Mouse (Mus musculus) urinary bladder, adult 18-20 months (tissue): ENCODE results near the gene Olfr975.
"Not testable (repeated sequence)": the region's sequence is repeated elsewhere in the genome, so short reads cannot be mapped to it uniquely, and the experiment has no call there.

ENCODE experiments used
- DNase-seq, 2 experiments: peaks; one replicate each; pipeline ENCODE4 v3.0.0; 2022; ENCODE audit warnings: low spot score in 2 of 2, mixed read lengths in 2 of 2

Gene Olfr975

DNA sequence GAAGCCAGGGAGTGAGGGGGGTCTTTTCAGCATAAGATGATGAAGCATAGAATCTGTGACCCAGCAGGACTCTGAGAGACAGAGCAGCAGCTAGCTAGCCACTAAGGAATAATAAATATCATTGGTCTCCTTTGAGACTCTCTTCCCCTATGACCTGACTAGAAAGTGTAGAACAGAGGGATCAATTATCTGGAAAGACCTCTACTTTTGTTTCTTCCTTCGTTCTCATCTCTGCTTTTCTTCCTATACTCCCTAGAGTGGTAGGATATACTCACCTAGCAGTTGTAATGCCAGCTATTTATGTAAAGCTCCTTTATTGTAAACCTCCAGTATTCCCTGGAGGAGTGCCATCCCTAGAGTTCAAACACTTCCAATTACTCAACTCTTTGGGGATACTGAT, at the start of gene Olfr975:
Gene Olfr975 (minus strand): TSS at position 101 of the 400 bp plus-strand sequence.
- no peak for DNase-seq

DNA sequence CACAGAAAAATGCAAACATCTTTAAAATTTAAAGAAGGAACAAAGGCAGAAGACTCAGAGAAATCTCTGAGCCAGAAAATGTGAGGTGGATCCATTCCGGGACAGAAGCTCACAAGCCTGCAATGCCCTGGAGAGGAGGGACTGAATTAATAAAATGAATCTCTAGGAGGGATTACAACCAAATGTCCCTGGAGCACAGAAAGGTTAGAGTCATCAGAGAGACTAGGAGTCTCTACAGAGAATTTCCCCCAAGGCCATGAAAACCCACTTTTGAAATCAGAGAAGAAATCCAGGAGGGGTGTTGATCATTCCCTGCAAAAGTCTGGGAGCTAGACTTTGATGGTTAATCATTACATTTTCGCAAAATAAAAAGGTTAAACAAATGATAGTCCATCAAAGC, 40.0 kb upstream of the Olfr975 start, which contains the start of gene Olfr978:
Gene Olfr978 (plus strand): TSS at position 301 of the 400 bp plus-strand sequence.
- DNase-seq: no peak

DNA sequence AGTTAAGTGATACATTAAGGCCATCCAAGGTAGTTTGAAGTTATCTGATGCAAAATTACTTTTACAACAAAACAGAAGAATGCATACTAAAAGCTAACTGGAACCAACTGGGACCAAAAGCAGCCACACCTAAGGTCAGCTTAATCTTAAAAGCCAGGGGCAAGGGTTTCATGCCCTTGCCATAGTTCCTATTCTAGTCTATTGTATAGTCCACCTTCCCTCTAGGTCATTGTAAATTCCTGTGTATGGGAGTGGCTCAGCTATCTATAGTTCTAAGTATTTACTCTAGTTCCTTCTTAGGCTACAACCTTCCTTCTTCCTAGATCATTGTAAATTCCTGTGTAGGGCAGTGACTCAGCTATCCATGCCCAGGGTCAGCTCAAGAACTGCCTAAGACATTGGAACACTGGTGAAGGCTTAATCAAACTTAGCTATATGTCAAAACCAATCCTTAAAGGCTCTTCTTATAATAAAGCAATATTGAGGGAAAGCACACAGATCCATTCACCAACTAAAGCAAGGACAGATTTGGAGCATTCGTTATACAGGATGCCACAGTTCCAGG, 24.8 kb upstream of the Olfr975 start:
- DNase-seq: not testable (repeated sequence)

DNA sequence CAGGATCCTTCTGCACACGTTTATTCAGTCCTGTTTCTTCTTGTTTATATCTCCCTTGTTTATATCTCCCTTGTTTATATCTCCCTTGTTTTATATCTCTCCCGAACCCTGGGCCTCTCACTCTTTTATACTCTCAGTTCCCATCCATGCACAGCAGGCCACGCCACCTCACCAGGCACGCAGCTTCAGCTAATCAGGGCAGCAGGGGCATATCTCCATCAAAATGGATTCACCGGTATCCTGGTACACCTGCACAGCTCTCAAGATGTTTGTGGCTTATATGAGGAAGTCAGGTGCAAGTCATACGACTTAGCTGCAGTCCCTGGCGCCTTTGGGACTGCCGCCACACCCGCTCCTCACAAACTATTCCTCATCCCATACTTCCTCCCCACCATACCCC, 9.2 kb upstream of the Olfr975 start, which contains the start of gene Olfr976:
Gene Olfr976 (minus strand): TSS at position 101 of the 400 bp plus-strand sequence.
- DNase-seq: not testable (repeated sequence)

DNA sequence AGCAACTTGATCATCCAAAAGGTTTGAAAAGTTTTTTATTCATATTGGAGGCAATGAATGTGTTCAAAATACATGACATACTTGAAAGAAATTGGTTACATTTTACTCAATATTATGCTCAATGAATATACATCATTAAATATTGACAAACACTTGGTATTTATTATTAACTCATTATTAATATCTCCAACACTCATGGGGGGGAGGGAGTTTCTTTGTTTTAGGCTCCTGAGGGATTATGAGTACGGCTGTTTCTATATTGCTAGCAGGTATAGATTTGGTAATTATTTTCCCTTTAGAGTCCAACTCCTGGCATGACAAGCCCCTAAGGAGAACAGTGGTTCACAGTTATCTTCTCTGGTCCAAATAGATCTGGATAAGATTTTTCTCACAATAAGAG, 14.6 kb downstream of the Olfr975 start, which contains the start of gene Olfr974:
Gene Olfr974 (plus strand): TSS at position 301 of the 400 bp plus-strand sequence.
- DNase-seq: no peak

DNA sequence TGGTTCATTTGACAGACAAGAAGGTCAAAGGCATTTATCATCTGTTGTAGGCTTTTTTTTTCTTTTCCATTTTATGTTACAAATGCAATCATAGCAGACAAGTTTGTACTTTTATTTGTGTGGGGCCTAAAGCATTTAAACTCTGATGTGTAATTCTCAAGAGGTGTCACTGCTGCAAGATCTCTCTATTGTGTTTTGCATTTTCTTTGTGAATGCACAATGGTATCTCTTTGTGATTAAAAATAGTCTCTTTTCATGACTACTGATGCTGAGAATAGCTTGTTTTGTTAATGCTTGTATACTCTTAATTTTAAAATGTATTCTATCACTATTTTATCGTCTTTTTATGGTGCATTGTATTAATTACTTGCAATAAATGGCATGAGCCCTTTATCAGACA, 23.0 kb downstream of the Olfr975 start:
- not testable (repeated sequence) for DNase-seq

DNA sequence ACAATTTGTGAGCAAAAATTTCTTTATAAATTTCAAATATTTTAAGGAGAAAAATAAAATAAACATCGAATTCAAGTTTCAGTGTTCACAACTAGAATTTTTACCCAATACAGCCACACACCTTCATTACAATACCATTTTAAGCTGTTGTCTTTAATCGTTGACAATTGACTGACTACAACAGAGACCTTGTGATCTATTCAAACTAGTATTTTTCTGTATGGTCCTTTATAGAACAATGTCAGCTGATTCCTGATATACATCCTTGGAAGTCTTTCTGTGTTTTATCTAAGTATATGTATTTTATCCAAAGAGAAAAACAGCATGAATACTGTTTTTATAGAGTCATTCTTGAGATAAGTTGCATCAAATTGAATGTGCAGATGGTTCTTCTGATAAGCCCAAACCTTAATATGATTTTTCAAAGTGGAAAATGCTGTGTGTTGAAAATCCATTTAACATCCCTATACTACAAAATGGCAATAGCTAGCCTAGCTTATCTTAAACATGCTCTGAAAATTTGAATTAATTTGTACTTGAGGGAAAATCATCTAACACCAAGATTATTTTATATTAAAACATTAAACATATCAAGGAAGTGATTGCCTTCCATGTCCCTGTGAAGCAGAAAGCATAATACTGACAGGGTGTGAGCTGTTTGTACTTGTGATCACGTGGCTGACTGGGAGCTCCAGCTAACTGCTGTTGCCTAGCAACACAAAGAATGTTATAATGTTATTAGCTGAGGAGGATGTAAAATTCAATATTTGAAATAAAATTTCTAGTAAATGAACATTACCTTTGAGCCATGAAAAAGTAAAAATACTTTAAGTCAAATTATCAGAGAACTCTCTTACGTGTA, 23.6 kb downstream of the Olfr975 start:
- not testable (repeated sequence) for DNase-seq

DNA sequence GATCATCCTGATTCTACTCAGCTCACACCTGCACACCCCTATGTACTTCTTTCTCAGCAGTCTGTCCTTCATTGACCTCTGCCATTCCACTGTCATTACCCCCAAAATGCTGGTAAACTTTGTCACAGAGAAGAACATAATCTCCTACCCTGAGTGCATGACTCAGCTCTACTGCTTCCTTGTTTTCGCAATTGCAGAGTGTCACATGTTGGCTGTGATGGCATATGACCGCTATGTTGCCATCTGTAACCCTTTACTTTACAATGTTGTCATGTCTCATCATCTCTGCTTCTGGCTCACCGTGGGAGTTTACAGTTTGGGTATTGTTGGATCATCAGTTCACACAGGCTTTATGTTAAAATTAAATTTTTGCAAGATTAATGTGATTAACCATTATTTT, 41.9 kb downstream of the Olfr975 start:
- DNase-seq: no peak

DNA sequence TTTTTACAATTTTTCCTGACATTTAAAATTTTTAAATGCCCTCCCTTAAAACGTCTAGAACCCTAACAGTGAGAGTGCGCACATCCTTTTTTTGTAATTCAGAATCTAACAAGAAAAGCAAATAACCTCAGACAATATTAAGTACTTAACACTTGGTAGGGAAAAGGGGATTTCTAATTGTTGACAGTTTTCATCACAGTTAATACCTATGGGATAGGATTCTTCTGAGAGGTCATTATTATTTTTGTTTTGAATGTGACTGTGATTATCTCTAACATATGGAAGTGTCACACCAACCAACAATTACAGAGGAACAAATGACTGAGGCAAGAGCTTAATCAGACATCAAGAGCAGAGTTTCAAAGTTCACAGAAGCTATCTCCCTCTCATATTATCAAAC, 44.8 kb downstream of the Olfr975 start, which contains the start of gene Olfr229:
Gene Olfr229 (plus strand): TSS at position 301 of the 400 bp plus-strand sequence.
- no peak for DNase-seq

DNA sequence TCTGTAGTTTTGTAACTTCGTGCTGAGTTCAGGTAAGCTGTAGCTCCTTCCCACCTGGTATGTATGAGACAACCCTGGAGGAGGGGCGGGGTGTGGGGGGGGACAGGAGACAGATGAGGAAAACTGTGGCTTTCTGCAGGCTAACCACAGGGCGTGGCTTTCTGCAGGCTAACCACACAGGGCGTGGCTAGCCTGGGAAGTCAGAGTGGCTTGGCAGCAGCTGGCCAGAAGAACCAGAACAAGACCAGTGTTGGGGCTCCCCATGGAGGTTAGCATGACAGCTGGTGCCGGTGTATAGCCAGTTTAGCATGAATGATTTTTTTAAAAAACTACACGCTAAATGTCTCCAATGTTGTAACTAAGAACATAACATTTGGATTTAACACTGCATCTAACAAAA, 46.7 kb downstream of the Olfr975 start:
- DNase-seq: no peak
